Mouse (Mus musculus) C2C12 (cell line): ENCODE data around the gene A730009L09Rik. TPM values are rescaled to one million over a fixed set of nuclear protein-coding genes. Genes with fewer than 3 reads are reported as not detected.

Experiments used
- H3K27me3 ChIP-seq: one replicate; pipeline ENCODE4 v1.6.1; 2011; ENCODE audit not compliant: control insufficient read depth, insufficient read depth, insufficient read length
- H3K36me3 ChIP-seq: one replicate; pipeline ENCODE4 v1.6.1; 2011; ENCODE audit not compliant: control insufficient read depth, insufficient read depth
- H3K4me3 ChIP-seq: one replicate; pipeline ENCODE4 v1.5.1; 2011; ENCODE audit warnings: mild to moderate bottlenecking, control low read depth; ENCODE audit not compliant: poor library complexity, insufficient read depth, severe bottlenecking
- H3K79me2 ChIP-seq: one replicate; pipeline ENCODE4 v1.6.1; 2011; ENCODE audit not compliant: control insufficient read depth, insufficient read depth
- H3K79me3 ChIP-seq: one replicate; pipeline ENCODE4 v1.6.1; 2011; ENCODE audit warnings: low read depth, control low read depth
- H3ac ChIP-seq: one replicate; pipeline ENCODE3; 2011; ENCODE audit warnings: low read depth; ENCODE audit not compliant: control insufficient read depth, insufficient read length
- CEBPB ChIP-seq: IDR thresholded peaks from one replicate; pipeline ENCODE4 v1.6.1; 2011; ENCODE audit warnings: low read depth, mild to moderate bottlenecking, control low read depth, moderate library complexity
- CTCF ChIP-seq: IDR thresholded peaks from one replicate; pipeline ENCODE4 v1.5.1; 2011; ENCODE audit not compliant: control insufficient read depth, insufficient read depth, insufficient read length
- FOSL1 ChIP-seq: IDR thresholded peaks from one replicate; pipeline ENCODE4 v1.8.0; 2011; ENCODE audit warnings: mild to moderate bottlenecking, low read length; ENCODE audit not compliant: poor library complexity, insufficient read depth, severe bottlenecking
- MAX ChIP-seq: IDR thresholded peaks from one replicate; pipeline ENCODE4 v1.6.1; 2011; ENCODE audit warnings: mild to moderate bottlenecking, control low read depth
- MYOD1 ChIP-seq: IDR thresholded peaks from one replicate; pipeline ENCODE4 v1.6.1; 2011; ENCODE audit warnings: low read depth; ENCODE audit not compliant: control insufficient read depth, insufficient read length
- MYOG ChIP-seq: IDR thresholded peaks from one replicate; pipeline ENCODE4 v1.6.1; 2011; ENCODE audit not compliant: control insufficient read depth, insufficient read length; ENCODE audit errors: extremely low read depth
- USF1 ChIP-seq: IDR thresholded peaks from one replicate; pipeline ENCODE4 v1.6.1; 2011; ENCODE audit warnings: low read depth, mild to moderate bottlenecking, control low read depth, moderate library complexity
- polyA plus RNA-seq: library from polyadenylated mRNA; unstranded; fragments of >200 nt; fragmentation: generic; extraction: Trizol; gene quantifications from one replicate; pipeline ENCODE4 v1.2.1, GENCODE M21; 2012; ENCODE audit warnings: missing spikeins

The A730009L09Rik gene
- polyA plus RNA-seq, 1 experiment = not detected

DNA sequence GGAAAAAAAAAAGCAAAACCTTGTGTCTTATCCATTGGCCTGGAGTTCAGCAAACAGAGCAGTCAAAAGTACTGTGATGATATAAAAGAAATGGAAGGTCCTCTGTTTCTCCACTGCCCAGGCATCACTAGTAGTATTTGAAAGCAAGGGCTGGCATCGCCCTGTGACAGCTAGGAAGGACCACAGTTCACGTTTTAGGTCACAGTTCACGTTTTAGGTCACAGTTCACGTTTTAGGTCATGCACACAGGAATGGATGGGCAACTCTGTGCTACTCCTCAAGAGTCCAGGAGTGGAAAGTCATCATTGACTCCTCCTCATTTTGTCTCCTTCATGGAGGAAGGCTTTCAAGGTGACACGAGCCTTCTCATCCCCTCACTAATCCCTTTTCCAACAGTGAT, 38.0 kb upstream of the A730009L09Rik start:
- Histone ChIP-seq H3K27me3 (no peaks in the 10 kb centered on the region), H3K79me3 (no peaks in the 10 kb centered on the region), H3K4me3 (no peak overlapping the region), H3K36me3 (no peaks in the 10 kb centered on the region), H3ac (no peak overlapping the region), H3K79me2 (no peaks in the 10 kb centered on the region)
- no peak for TF ChIP-seq CTCF
- TF ChIP-seq FOSL1 = no peak
- no peak for TF ChIP-seq USF1
- TF ChIP-seq MYOG = no peak
- no peak for TF ChIP-seq CEBPB
- TF ChIP-seq MYOD1 = no peak
- TF ChIP-seq MAX = no peak

DNA sequence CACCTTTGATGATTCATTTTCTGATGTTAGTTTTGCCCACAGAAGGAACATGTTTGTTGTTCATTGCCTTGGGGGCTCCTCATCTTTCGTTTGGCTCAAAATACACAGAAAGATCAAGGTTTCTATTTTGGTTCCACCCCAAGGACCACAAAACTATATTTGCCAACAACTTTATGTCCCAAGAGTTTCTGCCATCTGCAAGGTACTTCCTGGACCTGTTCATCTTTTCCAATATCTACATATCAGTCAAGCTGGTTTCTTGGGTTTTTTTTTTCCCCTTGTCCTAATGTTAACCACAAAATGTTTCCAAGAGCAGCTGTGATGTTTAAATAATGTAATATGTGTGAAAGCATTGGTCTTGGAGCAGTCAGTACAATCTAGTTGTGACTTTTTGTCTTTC, 37.4 kb upstream of the A730009L09Rik start:
- Histone ChIP-seq H3K4me3 (no peak overlapping the region), H3K27me3 (no peaks in the 10 kb centered on the region), H3ac (no peak overlapping the region), H3K79me2 (no peaks in the 10 kb centered on the region), H3K79me3 (no peaks in the 10 kb centered on the region), H3K36me3 (no peaks in the 10 kb centered on the region)
- no peak for TF ChIP-seq FOSL1
- TF ChIP-seq MYOG = no peak
- no peak for TF ChIP-seq USF1
- no peak for TF ChIP-seq MAX
- no peak for TF ChIP-seq MYOD1
- no peak for TF ChIP-seq CTCF
- no peak for TF ChIP-seq CEBPB

DNA sequence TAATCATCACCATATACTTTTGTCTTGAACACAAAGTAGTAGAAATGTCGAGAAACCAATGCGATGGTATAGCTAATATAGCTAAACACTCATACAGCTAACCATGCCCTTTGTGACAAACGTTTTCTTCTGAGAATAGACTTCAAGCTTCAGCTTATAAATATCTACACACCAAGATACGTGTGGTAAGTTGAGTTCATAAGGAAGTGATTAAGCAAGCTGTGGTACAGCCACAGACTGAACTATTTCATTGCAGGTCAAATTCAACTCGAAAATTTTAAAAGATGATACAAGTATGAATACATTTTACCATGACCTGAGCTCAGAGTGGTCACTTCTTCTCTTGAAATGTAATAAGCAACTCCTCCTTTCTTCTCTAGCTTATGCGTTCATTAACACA, 37.0 kb upstream of the A730009L09Rik start:
- H3K4me3 ChIP-seq = no peak overlapping the region
- H3K27me3 ChIP-seq = no peaks in the 10 kb centered on the region
- H3K36me3 ChIP-seq = no peaks in the 10 kb centered on the region
- no peak overlapping the region for H3ac ChIP-seq
- no peaks in the 10 kb centered on the region for H3K79me3 ChIP-seq
- no peaks in the 10 kb centered on the region for H3K79me2 ChIP-seq
- TF ChIP-seq CEBPB = no peak
- TF ChIP-seq MYOG = no peak
- TF ChIP-seq MYOD1 = no peak
- TF ChIP-seq USF1 = no peak
- TF ChIP-seq FOSL1 = no peak
- no peak for TF ChIP-seq CTCF
- TF ChIP-seq MAX = no peak

DNA sequence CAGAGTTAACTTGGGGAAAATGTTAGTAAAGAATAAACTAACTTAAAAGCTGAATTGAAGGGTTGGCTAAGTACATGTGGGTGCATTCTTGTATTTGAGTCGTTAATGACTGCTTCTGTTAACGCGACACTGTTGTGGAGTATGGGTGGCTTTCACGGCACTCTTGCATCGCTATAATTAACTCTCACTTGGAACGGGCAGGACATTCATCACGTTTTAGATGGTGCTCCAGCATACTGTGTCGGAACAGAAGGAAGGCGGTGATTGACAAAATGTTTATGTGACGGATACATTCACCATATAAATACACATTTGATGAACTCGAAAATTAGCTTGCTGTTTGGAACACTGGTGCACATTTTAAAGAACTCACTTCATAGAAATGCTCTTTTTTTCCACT, 29.0 kb upstream of the A730009L09Rik start:
- Histone ChIP-seq H3K36me3 (no peaks in the 10 kb centered on the region), H3K27me3 (no peaks in the 10 kb centered on the region), H3K79me3 (no peaks in the 10 kb centered on the region), H3K79me2 (no peaks in the 10 kb centered on the region), H3K4me3 (no peak overlapping the region), H3ac (no peak overlapping the region)
- TF ChIP-seq MYOG = no peak
- no peak for TF ChIP-seq MYOD1
- TF ChIP-seq CTCF = no peak
- TF ChIP-seq FOSL1 = no peak
- TF ChIP-seq USF1 = no peak
- no peak for TF ChIP-seq MAX
- TF ChIP-seq CEBPB = no peak

DNA sequence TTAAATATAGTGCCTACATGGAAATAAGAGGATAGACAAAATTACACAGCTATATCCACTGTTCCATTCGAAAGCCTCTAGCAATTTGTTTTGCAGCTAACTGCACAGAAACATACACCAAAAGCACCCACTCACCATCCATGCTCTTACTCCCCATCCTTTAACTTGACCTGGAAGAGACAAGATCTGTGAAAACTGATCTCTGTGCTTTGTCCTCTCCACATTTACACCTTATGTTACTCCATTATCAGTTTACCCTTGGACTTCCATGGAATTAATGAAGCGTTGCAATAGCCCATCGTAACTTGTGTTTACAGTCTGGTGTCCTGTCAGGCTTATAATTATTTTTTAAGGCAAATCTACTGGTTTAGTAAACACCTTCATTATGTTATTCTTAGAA, 20.1 kb upstream of the A730009L09Rik start:
- no peak overlapping the region for H3K4me3 ChIP-seq
- H3K79me3 ChIP-seq = no peaks in the 10 kb centered on the region
- TF ChIP-seq CTCF = no peak
- TF ChIP-seq MAX = no peak
- no peak for TF ChIP-seq MYOD1
- TF ChIP-seq CEBPB = no peak
- no peak for TF ChIP-seq USF1
- no peak for TF ChIP-seq FOSL1
- no peak for TF ChIP-seq MYOG
- H3K36me3 ChIP-seq = no peaks in the 10 kb centered on the region
- no peak overlapping the region for H3ac ChIP-seq
- no peaks in the 10 kb centered on the region for H3K79me2 ChIP-seq
- H3K27me3 ChIP-seq = no peaks in the 10 kb centered on the region

DNA sequence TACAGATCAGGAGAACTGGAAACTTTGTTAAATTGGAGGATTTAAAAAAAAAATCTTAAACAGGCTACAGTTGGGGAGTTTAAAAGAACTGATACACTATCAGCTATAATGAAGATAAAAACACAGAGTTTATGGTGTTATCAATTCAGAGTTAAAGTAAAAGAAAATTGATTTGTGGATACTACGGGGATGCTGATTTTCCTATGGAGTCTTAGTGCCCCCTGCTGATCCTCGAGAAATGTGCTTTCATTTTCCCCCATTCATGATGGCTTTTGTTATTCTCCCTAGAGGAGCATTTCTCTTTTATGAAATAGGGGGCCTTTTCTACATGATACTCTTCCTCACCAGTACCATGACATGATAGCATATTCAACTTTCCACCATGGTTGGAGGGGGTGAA, 19.5 kb upstream of the A730009L09Rik start:
- Histone ChIP-seq H3K27me3 (no peaks in the 10 kb centered on the region), H3K36me3 (no peaks in the 10 kb centered on the region), H3K79me3 (no peaks in the 10 kb centered on the region), H3K79me2 (no peaks in the 10 kb centered on the region), H3ac (no peak overlapping the region), H3K4me3 (no peak overlapping the region)
- TF ChIP-seq MYOD1 = no peak
- no peak for TF ChIP-seq MYOG
- TF ChIP-seq CTCF = no peak
- TF ChIP-seq FOSL1 = no peak
- no peak for TF ChIP-seq CEBPB
- TF ChIP-seq MAX = no peak
- TF ChIP-seq USF1 = no peak
